Mouse (Mus musculus) gastrocnemius, postnatal 36 days (tissue): ENCODE measurements around the gene Prg4. TPM values are rescaled to one million over a fixed set of nuclear protein-coding genes. Genes with fewer than 3 reads are reported as not detected.

Source experiments
- DNase-seq, 2 experiments: peaks; one replicate each; pipeline ENCODE4 v3.0.0; 2022
- intact Hi-C: fragments of 180-260 bp; cut with DNase I; formaldehyde crosslinking; loops from one replicate; pipeline ENCODE4 v1.15.1; 2025
- total RNA-seq, 2 experiments: library from RNA; stranded (reverse); gene quantifications; 2 replicates each; pipeline ENCODE4 v1.2.3; 2021

Gene Prg4
- total RNA-seq, 2 experiments from 2014 or later = 9.0 to 12.8 TPM

GRCm38 (mm10) chr1:150416006-150416405 lies 50.0 kb downstream of the Prg4 start:
- intact Hi-C loops = no loop called here

GRCm38 (mm10) chr1:150409996-150410395 lies 56.0 kb downstream of the Prg4 start:
- intact Hi-C loops = loop anchor here (5.0 kb wide), 1 partner anchor 37 kb away; no protein-coding TSS in a partner anchor
- no peak for DNase-seq

More at GRCm38 (mm10) chr1:150416006-150416405, 50.0 kb downstream of the Prg4 start:
- DNase-seq = no peak

GRCm38 (mm10) chr1:150407285-150407684 lies 58.7 kb downstream of the Prg4 start:
- no peak for DNase-seq
- intact Hi-C loops = no loop called here

GRCm38 (mm10) chr1:150404555-150404954 lies 61.4 kb downstream of the Prg4 start:
- no peak for DNase-seq
- intact Hi-C loops = no loop called here

GRCm38 (mm10) chr1:150403914-150404313 lies 62.1 kb downstream of the Prg4 start:
- DNase-seq = no peak
- intact Hi-C loops = no loop called here

Other genes starting within 250 kb of the Prg4 start
- under 1 TPM in 1 of 2 experiments, not detected in 1; 0.42 TPM for gene Pdc, start 146.7 kb downstream of the Prg4 start, total RNA-seq
- 10 to 100 TPM; 78.0 to 99.3 TPM for gene Tpr, start 73.3 kb downstream of the Prg4 start, total RNA-seq
- 10 to 100 TPM; 16.3 to 23.7 TPM for gene Odr4, start 73.1 kb downstream of the Prg4 start, total RNA-seq